Mouse (Mus musculus): Measurements from ENCODE around the gene Gm49405.
"Not testable (repeated sequence)": the region's sequence is repeated elsewhere in the genome, so short reads cannot be mapped to it uniquely, and the experiment has no call there.

Gm49405 gene

DNA sequence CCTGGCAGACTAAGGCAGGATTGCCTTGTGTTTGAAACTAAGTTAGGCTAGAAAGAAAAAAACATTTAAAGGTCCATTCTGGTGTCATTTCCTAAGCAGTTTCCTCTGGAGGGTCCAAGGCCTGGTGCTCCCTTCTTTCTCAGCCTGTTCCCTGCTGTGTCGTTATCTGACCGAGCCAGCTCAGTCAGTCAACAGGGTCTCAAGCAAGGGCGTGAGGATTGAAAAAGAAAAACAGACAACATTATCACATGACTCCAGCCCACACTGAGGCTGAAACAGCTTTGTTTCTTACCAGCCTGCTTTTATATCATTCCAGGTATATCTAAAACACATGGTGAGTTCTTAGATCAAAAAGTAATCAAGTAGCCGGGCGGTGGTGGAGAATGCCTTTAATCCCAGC is 15.2 kb downstream of the Gm49405 start:
- DNase-seq (ENCODE audit: low spot score in 2 of 2), result no peak

DNA sequence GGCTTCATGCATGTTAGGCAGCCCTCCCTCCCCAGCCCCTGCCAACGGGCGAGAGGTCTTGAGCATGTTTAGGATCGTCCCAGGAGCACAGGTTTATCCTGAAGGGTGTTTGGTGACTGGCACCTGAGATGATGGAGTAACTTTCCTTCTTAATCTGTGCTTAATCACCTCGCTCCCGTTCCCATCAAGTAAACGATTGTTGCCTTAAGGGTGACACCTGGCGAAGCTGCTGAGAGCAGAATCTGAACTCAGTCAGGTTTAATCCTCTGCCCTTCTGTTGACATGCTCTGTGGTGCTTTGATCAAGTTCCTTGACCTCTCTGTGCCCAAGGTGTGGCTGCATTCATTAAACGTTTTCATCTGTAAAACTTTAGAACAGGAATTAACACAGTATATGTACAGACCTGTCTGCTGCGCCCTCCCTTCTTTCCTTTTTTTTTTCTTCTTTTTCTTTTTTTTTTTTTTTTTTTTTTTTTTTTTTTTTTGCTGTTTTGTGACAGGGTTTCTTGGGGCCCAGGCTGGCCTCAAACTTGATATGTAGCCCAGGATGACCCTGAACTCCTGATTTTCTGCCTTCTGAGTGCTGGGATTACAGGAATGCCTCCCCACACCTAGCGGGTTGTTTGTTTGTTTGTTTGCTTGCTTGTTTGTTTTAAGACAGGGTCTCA is 17.6 kb downstream of the Gm49405 start:
- DNase-seq (ENCODE audit: low spot score in 2 of 2), result no peak

DNA sequence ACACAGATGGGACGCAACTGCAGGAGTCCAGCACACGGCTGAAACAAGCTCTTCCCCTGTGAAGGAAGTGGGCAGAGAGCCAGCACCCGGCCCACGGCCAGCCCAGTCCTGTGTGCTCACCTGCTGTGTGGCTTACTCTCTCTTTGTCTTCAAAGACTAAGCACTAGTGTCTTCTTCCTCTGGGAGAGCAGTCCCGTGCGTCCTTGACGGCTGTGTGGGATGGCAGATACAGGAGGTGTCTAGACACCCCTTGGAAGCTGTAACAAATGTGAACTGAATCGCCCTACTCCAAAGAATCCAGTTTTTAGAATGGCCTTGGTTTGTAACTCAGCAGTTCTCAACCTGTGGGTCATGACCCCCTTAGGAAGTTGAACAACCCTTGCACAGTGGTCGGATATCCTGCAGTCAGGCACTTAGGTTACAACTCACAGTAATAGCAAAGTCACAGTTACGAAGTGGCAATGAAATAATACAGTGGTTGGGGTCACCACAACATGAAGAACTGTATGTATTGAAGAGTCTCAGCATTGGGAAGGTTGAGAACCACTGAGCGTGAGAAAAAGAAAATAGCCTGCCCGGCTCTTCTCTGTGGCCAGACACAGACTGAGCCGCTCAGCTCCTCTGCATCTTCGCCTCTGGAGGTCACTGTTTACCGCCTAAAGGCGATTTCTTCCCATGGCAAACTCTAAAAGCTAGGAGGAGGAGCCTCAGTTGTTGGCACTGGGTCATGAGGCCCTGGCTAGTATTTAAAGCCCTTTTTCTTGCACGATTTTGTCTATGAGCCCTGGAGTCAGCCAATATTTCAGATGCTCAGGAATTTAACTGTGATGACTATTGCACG is 18.5 kb downstream of the Gm49405 start:
- DNase-seq (ENCODE audit: low spot score in 2 of 2), result peak; percentile 81 to 88

DNA sequence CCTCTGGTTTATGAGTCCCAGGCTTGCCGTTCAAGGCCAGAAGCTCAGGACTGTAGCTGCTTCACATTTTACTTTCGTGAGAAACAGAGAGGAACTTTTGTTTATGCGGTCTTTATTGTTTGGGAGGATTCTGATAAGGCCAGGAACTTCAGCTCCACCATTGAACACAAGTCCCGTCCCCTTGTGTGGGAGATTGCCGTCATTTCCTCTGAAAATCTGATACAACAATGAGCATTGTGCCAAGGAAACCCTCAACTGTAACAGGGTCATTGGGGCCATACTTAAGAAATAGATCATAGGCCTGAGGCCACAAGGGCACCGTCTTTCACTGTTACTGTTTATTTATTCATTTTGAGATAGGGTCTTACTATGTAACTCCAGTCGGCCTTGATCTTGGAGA is 22.8 kb downstream of the Gm49405 start:
- DNase-seq (ENCODE audit: low spot score in 2 of 2), result no peak

DNA sequence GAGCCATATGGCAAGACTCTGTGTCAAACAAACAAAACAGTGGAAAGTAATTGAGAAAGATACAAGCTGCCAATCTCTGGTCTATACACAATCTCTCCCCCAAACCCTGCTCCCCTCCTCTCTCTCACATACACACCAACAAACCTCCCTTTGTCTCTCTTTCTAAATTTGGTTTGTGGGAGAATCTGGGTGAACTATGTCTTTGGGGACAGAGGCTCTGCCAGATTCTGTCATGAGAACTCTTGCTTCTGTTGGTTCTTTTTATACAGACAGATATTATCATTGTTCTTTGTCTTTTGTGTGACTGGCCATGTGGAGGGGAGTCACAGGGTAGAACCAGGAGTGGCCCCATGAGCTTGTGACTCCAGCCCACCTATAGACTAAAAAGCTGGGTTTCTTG is 27.1 kb downstream of the Gm49405 start:
- DNase-seq (ENCODE audit: low spot score in 2 of 2), result no peak

DNA sequence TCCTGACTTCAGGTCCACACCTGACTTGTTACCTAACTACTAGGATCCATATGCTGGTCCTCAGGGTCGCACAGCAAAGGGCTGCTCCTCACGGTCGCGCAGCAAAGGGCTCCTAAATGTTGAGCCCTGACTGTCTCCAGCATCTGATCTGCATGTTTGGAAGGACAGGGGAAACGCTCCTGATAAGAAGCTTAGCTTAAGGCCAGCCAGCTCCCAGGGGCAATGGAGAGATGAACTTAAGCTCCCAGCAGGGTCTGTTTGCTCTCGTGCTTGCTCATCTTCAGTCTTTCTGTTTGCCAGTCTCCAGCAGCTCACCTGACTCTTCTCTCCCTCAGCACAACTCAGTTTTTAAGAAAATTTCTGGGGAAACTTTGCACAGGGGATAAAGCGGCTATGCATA is 32.2 kb downstream of the Gm49405 start:
- no peak for DNase-seq (ENCODE audit: low spot score in 2 of 2)

DNA sequence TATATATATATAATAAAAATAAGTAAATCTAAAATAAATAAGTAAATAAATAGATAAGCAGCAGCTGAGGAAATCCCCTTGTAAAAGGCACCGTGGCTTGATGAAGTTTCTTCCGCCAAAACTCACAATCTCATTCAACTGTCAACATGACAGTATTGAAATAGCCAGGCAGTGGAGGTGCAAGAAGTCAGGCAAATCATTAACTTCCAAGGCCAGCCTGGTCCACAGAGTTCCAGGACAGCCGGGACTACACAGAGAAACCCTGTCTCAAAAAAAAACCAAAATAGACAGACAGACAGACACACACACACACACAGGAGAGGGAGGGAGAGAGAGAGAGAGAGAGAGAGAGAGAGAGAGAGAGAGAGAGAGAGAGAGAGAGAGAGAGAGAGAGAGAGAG is 32.9 kb downstream of the Gm49405 start:
- DNase-seq (ENCODE audit: low spot score in 2 of 2), result no peak

DNA sequence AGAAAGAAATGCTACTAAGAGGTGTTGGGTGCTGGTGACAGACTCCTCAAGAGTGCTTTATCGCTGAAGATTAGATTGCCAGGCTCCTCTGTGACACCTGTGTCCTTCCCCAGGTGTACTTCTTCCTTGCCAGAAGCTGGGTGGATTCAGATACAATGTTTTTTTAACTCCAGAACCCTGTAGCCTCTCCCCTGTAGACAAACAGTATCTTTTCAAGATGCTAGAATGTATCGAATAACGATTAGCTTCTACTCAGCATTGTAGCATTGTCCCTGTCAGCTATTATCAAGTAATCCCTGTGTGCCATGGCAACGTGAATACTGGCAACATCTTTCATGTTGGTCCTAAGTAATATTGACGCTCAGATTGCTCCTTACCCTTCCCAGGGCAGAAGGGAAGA is 33.3 kb downstream of the Gm49405 start:
- no peak for DNase-seq (ENCODE audit: low spot score in 2 of 2)

DNA sequence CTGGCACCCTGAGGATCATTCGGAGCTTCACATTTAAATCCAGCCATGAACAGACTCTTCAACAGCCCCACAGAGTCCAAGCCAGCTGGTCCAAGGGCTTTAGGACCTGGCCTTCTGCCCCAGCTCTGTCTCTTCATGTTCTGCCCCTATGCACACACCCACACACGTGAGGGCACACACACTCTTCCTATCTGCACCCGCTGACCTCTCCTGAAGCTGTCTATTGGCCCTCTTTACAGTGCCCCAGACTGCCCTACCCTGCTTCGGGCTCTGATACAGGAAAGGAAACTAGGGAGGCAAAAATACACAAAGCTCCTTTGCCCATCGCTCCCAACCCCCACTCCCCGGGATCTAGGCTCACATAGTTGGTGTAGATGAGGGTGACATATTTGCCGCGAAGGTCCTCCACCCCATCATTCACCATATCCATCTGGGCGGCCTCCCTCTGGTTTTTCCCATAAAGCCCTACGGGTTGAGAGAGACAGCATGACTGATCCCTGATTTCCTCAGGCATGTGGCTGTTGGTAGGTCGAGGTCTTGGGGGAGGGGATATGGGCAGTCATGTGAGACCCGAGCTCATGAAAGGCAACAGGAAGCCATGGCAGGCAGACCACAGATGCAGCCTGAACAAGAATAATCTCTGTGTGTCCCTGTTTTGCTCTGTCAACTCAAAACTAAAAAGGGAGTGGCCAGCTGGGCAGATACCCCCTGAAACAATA is 36.1 kb downstream of the Gm49405 start:
- no peak for DNase-seq (ENCODE audit: low spot score in 2 of 2)

DNA sequence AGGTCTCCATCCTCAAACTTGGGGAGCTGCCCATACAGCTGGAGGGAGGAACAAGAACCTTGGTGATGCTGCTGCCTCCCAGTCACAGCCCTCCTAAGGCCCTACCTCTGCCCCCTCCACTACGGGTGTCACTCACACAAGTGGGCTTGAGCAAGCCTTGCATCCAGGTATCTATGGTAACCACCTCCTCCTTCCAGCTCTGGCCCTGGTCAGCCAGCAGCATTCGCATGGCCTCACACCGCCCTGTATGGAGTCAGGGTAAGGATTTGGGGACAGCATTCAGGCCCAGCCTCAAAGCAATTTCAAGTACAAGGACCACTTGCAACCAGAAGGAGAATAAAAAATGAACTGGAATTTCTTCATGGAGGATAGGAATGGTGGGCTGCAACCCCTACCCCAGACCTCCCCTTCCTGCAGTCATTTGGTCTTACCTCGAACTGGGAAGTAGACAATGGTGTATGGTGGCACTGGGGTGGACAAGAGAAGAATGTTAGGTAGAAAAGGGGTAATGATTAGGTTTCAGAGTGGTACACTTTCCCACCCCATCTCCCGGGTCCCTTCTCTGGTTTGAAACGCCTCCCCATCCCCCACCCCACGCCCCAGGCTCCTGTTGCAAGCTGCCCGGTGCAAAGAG is 36.8 kb downstream of the Gm49405 start:
- DNase-seq (ENCODE audit: low spot score in 2 of 2), result not testable (repeated sequence)

DNA sequence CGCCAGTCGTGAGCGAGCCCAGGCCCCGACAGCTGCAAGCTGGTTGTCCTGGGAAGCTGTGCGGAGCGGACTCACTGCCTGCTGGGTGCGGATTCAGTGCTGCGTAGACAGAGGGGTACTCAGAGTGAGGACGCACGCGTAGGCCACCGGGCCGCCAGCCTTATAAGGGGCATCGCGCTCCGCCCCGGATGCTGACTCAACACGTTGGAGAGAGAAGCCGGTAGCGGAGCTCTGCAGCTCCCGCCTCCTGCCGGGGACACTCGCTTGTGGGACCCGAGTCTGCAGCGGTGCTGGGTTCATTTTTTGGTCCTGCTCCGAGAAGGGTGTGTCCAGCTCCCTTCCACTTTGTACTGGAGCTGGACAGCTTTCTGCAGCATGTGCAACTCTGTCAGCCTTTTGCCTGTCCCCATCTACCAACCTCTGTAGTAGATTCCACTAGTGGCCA is 37.4 kb downstream of the Gm49405 start, which contains the start of gene Gstp1:
Gstp1 (minus strand) TSS at position 198 of the 445 bp plus-strand sequence.
- peak; percentile 86 to 91 for DNase-seq (ENCODE audit: low spot score in 2 of 2)

DNA sequence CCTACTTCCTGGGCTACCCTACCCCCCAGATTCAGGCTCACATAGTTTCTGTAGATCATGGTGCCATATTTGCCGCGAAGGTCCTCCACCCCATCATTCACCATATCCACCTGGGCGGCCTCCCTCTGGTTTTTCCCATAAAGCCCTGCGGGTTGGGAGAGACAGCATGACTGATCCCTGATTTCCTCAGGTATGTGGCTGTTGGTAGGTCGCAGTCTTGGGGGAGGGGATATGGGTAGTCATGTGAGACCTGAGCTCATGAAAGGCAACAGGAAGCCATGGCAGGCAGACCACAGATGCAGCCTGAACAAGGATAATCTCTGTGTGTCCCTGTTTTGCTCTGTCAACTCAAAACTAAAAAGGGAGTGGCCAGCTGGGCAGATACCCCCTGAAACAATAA is 40.5 kb downstream of the Gm49405 start:
- DNase-seq (ENCODE audit: low spot score in 2 of 2), result not testable (repeated sequence)

DNA sequence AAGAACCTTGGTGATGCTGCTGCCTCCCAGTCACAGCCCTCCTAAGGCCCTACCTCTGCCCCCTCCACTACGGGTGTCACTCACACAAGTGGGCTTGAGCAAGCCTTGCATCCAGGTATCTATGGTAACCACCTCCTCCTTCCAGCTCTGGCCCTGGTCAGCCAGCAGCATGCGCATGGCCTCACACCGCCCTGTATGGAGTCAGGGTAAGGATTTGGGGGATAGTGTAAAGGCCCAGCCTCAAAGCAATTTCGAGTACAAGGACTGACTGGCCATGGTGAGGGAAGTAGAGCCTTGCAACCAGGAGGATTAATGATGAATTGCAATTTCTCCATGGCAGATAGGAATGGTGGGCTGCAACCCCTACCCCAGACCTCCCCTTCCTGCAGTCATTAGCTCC is 41.1 kb downstream of the Gm49405 start:
- DNase-seq (ENCODE audit: low spot score in 2 of 2), result not testable (repeated sequence)

DNA sequence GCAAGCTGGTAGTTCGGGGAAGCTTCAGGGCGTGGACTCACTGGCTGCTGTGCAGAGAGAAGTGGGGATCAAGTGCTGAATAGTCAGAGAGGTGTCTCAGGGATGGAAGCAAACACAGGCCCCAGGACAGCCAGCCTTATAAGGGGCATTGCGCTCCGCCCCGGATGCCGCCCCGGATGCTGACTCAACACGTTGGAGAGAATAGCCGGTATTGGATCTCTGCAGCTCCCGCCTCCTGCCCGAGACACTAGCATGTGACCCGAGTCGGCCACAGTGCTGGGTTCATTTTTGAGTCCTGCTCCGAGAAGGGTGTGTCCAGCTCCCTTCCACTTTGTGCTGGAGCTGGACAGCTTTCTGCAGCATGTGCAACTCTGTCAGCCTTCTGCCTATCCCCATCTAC is 41.7 kb downstream of the Gm49405 start:
- peak; percentile 42 to 65 for DNase-seq (ENCODE audit: low spot score in 2 of 2)

DNA sequence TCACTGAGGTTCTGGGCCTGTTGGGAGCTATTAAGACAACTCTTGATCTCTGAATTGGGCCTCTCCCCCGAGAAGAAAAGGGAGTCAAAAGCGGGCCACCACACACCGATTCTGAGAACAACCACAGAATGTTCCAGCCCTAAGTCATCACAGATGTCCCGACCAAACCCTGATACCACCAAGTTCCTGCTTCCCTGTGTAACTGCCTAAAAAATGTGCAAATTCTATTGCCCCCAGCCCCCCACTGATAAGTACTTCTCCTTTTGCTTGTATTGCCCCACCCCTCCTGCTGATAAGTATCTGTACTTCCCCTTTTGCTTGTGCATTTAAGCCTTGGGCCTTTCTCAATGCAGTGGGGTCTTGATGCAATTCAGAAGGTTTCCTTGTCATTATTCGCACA is 43.7 kb downstream of the Gm49405 start:
- DNase-seq (ENCODE audit: low spot score in 2 of 2), result not testable (repeated sequence)

DNA sequence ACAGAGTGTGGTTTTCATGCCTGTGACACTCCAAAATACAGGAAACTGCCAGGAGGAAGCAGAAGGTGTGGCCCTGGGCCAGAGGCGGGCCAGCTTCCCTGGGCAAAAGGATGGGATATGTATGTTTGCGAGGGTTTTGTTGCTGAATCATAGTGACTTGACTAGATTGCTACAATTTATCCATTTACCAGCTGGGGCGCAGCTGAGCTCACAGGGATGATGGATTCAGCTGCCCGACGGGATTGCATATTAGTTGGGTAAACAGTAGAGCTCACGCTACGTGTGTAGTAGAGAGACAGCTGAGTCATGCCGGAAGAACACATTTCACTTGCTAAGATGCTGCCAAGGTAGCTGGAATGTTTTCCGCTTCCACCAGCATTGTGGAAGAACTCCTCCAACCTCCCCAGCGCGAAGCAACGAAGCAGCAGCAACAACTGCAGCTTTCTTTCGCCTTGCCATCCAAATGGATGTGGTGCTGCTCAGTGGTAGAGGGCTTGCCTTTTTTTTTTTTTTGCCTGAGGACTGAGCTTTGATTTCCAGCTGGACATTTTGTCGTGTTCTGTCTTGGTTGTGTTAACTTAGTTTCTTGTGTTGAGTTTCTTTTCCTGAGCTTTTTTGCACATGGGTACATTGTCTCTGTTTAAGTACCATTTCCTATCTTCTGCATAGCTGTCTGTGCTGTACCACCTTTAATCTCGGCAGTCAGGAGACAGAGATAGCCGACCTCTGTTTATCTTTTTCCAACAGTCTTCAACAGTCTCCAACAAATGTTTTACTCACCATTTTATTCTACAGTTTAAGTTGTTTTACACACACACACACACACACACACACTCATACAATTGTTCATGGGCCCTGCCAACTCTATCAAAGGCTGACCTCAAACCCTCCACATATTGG is 45.8 kb downstream of the Gm49405 start, which contains the start of gene Gstp2:
Gstp2 (minus strand) TSS at position 58 of the 900 bp plus-strand sequence.
- peak; percentile 76 to 87 for DNase-seq (ENCODE audit: low spot score in 2 of 2)

DNA sequence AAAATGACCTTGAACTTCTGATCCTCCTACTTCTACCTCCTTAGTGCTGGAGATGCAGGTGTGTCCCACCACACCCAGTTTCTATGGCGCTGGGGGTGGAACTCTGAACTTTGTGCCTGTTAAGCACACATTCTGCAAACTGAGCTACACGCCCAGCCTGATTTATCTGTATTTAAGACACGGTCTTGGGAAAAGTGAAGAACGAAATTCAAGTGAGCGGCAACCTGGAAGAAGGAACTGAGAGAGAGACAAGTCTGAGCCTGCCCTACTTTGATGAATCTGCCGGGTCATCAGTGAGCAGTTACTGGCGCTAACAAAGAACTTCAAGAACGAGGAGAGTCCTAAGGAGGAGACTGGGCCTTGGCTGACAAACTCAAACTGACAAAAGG is 46.4 kb downstream of the Gm49405 start:
- DNase-seq (ENCODE audit: low spot score in 2 of 2), result peak in 1 of 2 experiments; percentile 31

DNA sequence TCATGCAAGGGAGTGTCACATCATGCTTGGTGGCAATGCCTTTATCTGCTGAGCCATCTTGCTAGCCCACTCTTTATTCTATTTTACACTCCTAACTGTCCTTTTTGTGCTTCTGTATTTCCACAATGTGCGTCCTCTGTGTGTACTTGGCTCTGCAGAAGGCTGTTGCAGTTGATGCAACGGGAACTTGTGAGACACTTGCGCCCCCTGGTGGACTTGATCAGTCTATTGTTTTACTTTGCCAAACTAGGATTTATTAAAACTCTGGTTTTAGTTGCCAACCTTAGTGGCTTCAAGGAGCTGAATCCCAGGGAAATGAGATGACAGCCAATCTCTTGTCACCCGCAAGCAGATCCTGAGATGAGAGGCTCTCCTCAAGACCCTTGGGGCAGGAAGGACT is 47.4 kb downstream of the Gm49405 start:
- peak; percentile 59 to 77 for DNase-seq (ENCODE audit: low spot score in 2 of 2)

DNA sequence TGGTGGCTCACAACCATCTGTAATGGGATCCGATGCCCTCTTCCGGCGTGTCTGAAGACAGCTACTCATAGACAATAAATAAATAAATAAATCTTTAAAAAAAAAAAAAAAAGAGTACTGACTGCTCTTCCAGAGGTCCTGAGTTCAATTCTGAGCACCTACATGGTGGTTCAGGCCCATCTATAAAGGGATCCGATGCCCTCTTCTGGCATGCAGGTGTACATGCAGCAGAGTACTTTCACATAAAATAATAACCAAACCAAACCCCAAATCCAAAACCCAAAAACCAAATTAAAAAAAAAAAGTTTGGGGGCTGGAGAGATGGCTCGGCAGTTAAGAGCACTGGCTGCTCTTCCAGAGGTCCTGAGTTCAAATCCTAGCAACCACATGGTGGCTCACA is 48.6 kb downstream of the Gm49405 start:
- not testable (repeated sequence) for DNase-seq (ENCODE audit: low spot score in 2 of 2)

DNA sequence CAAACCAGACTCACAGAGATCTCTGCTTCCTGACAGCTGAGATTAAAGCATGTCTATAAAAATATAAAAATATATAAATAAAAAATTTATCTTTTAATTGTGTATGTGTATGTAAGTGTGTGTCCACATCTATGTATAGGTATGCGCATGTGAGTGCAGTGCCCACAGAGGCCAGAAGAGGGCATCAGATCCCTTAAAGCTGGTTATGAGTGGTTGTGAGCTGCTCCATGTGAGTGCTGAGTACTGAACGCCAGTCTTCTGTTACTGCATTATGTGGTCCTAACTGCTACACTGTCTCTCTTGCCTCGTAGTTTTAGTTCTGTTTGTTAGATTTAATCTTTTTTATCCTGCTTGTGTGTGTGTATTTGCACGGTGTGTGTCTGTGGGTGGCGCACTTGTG is 50.6 kb downstream of the Gm49405 start:
- DNase-seq (ENCODE audit: low spot score in 2 of 2), result no peak
